Mouse (Mus musculus) midbrain, embryonic 12.5 days (tissue): ENCODE data around the gene Crtc2. TPM values are rescaled to one million over a fixed set of nuclear protein-coding genes. Genes with fewer than 3 reads are reported as not detected.

Source experiments
- ATAC-seq: fragments of 200-750 bp; cut with Nextera tagmentation; 2 replicates; pipeline ENCODE4 v1.8.0; 2017; ENCODE audit warnings: low read depth, moderate TSS enrichment, moderate library complexity; ENCODE audit not compliant: low FRiP score
- H3K27ac ChIP-seq: fragments of 300-500 bp; sonication (generic); replicated peaks from 2 replicates; pipeline ENCODE4 v1.5.1; 2016; ENCODE audit warnings: mild to moderate bottlenecking
- H3K27me3 ChIP-seq: fragments of 300-500 bp; sonication (generic); 2 replicates; pipeline ENCODE4 v1.6.1; 2016; ENCODE audit warnings: mild to moderate bottlenecking
- H3K36me3 ChIP-seq: fragments of 300-500 bp; sonication (generic); 2 replicates; pipeline ENCODE4 v1.6.1; 2016
- H3K4me1 ChIP-seq: fragments of 300-500 bp; sonication (generic); 2 replicates; pipeline ENCODE4 v1.6.1; 2016
- H3K4me2 ChIP-seq: fragments of 300-500 bp; sonication (generic); replicated peaks from 2 replicates; pipeline ENCODE4 v1.6.1; 2016; ENCODE audit warnings: mild to moderate bottlenecking, moderate library complexity
- H3K4me3 ChIP-seq: fragments of 300-500 bp; sonication (generic); 2 replicates; pipeline ENCODE4 v1.5.1; 2016; ENCODE audit warnings: mild to moderate bottlenecking
- H3K9ac ChIP-seq: fragments of 300-500 bp; sonication (generic); replicated peaks from 2 replicates; pipeline ENCODE4 v1.6.1; 2016; ENCODE audit warnings: mild to moderate bottlenecking, moderate library complexity
- H3K9me3 ChIP-seq: fragments of 300-500 bp; sonication (generic); 2 replicates; pipeline ENCODE4 v1.6.1; 2016; ENCODE audit warnings: mild to moderate bottlenecking
- WGBS: fragments of 180-500 bp; shearing (Covaris S2); methylation state at CpG from one replicate; pipeline ENCODE4 v1.1.7; 2016; 5-methylcytosine and 5-hydroxymethylcytosine counted together
- microRNA-seq: library from miRNA; unstranded; fragments of <30 nt; microRNA quantifications from one replicate; pipeline ENCODE4, GENCODE M21; 2017
- polyA plus RNA-seq: library from polyadenylated mRNA; unstranded; fragments of >200 nt; fragmentation: Nextera tagmentation; extraction: Ambion mirVana; gene quantifications from 2 replicates; pipeline ENCODE4 v1.2.1, GENCODE M21; 2016

Gene Crtc2
- polyA plus RNA-seq, 1 experiment from 2014 or later, result 21.5 TPM

GRCm38 (mm10) chr3:90293352-90294063 is 39.5 kb downstream of the Crtc2 start:
- H3K9ac ChIP-seq, result peak overlapping the region; percentile 93
- no peaks in the 10 kb centered on the region for H3K36me3 ChIP-seq
- ATAC-seq, result peak; percentile 55
- H3K4me1 ChIP-seq, result peaks cover 12% of the 10 kb centered on the region
- H3K4me3 ChIP-seq, result peak overlapping the region; percentile 91
- WGBS, result 1% methylated on average over 26 of the region's 68 CpGs
- no peaks in the 10 kb centered on the region for H3K9me3 ChIP-seq
- peak overlapping the region; percentile 98 for H3K27ac ChIP-seq
- peak overlapping the region; percentile 92 for H3K4me2 ChIP-seq
- no peaks in the 10 kb centered on the region for H3K27me3 ChIP-seq

GRCm38 (mm10) chr3:90294064-90294440 is 40.1 kb downstream of the Crtc2 start:
- Histone ChIP-seq H3K9me3 (no peaks in the 10 kb centered on the region), H3K27me3 (no peaks in the 10 kb centered on the region), H3K36me3 (no peaks in the 10 kb centered on the region), H3K9ac (peak overlapping the region; percentile 93), H3K27ac (peak overlapping the region; percentile 98), H3K4me1 (peaks cover 12% of the 10 kb centered on the region), H3K4me3 (peak overlapping the region; percentile 91), H3K4me2 (peak overlapping the region; percentile 92)
- 3% methylated on average over 11 of the region's 11 CpGs for WGBS
- ATAC-seq, result no peak

- H3K4me2 ChIP-seq, result peak overlapping the region; percentile 92
- H3K27ac ChIP-seq, result no peak overlapping the region
- no peaks in the 10 kb centered on the region for H3K9me3 ChIP-seq
- no peak for ATAC-seq
- peaks cover 12% of the 10 kb centered on the region for H3K4me1 ChIP-seq
- WGBS, result 78% methylated on average over 2 of the region's 2 CpGs
- H3K27me3 ChIP-seq, result no peaks in the 10 kb centered on the region
- H3K4me3 ChIP-seq, result peak overlapping the region; percentile 91
- peak overlapping the region; percentile 93 for H3K9ac ChIP-seq
- H3K36me3 ChIP-seq, result no peaks in the 10 kb centered on the region
These were observed 40.7 kb downstream of the Crtc2 start for GRCm38 (mm10) chr3:90294651-90295050.

- H3K4me2 ChIP-seq, result no peak overlapping the region
- no peak overlapping the region for H3K9ac ChIP-seq
- H3K9me3 ChIP-seq, result no peaks in the 10 kb centered on the region
- no peak overlapping the region for H3K27ac ChIP-seq
- WGBS, result 83% methylated on average over 3 of the region's 3 CpGs
- no peak overlapping the region for H3K4me3 ChIP-seq
- ATAC-seq, result no peak
- no peaks in the 10 kb centered on the region for H3K36me3 ChIP-seq
- no peaks in the 10 kb centered on the region for H3K27me3 ChIP-seq
- no peaks in the 10 kb centered on the region for H3K4me1 ChIP-seq
These were observed 51.8 kb downstream of the Crtc2 start for GRCm38 (mm10) chr3:90305801-90306200.

- Histone ChIP-seq H3K27ac (no peak overlapping the region), H3K4me3 (no peak overlapping the region), H3K27me3 (no peaks in the 10 kb centered on the region), H3K4me2 (no peak overlapping the region), H3K36me3 (no peaks in the 10 kb centered on the region), H3K9me3 (no peaks in the 10 kb centered on the region), H3K4me1 (no peaks in the 10 kb centered on the region), H3K9ac (no peak overlapping the region)
- no peak for ATAC-seq
These were observed 55.6 kb downstream of the Crtc2 start for GRCm38 (mm10) chr3:90309589-90309988.

GRCm38 (mm10) chr3:90313367-90313766 is 59.4 kb downstream of the Crtc2 start:
- H3K4me2 ChIP-seq, result no peak overlapping the region
- ATAC-seq, result no peak
- H3K9me3 ChIP-seq, result no peaks in the 10 kb centered on the region
- no peak overlapping the region for H3K27ac ChIP-seq
- H3K4me1 ChIP-seq, result no peaks in the 10 kb centered on the region
- no peaks in the 10 kb centered on the region for H3K36me3 ChIP-seq
- no peaks in the 10 kb centered on the region for H3K27me3 ChIP-seq
- H3K9ac ChIP-seq, result no peak overlapping the region
- H3K4me3 ChIP-seq, result no peak overlapping the region

Small RNAs within 50 kb of the gene (microRNA-seq; reads per million reads assigned to microRNA genes)
- not detected for gene Mir7012

Other genes with a start within 250 kb of the Crtc2 start
- gene 4933434E20Rik, start 202.5 kb upstream of the Crtc2 start, polyA plus RNA-seq, result 185 and 204 TPM in 2 replicates
- gene Ubap2l, start 201.5 kb upstream of the Crtc2 start, polyA plus RNA-seq, result 207 and 222 TPM in 2 replicates
- gene Tpm3, start 181.5 kb upstream of the Crtc2 start, polyA plus RNA-seq, result 454 and 459 TPM in 2 replicates
- 0.54 and 0.57 TPM in 2 replicates for gene Nup210l, start 150.0 kb upstream of the Crtc2 start, polyA plus RNA-seq
- 962 and 971 TPM in 2 replicates for gene Rps27, start 40.5 kb upstream of the Crtc2 start, polyA plus RNA-seq
- gene Rab13, start 40.5 kb upstream of the Crtc2 start, polyA plus RNA-seq, result 21.3 and 24.2 TPM in 2 replicates
- gene Jtb, start 22.6 kb upstream of the Crtc2 start, polyA plus RNA-seq, result 96.1 and 97.8 TPM in 2 replicates
- 3.8 and 3.9 TPM in 2 replicates for gene Creb3l4, start 10.7 kb upstream of the Crtc2 start, polyA plus RNA-seq
- gene Slc39a1, start 6.0 kb upstream of the Crtc2 start, polyA plus RNA-seq, result 50.5 and 55.1 TPM in 2 replicates
- 6.6 and 6.9 TPM in 2 replicates for gene Dennd4b, start 11.0 kb downstream of the Crtc2 start, polyA plus RNA-seq
- 15.5 and 15.9 TPM in 2 replicates for gene Gatad2b, start 39.0 kb downstream of the Crtc2 start, polyA plus RNA-seq
- 15.8 and 22.0 TPM in 2 replicates for gene Slc27a3, start 135.8 kb downstream of the Crtc2 start, polyA plus RNA-seq
- 42.4 and 44.3 TPM in 2 replicates for gene Ints3, start 179.5 kb downstream of the Crtc2 start, polyA plus RNA-seq
- gene Npr1, start 211.7 kb downstream of the Crtc2 start, polyA plus RNA-seq, result 2.5 and 2.6 TPM in 2 replicates
- gene Ilf2, start 222.0 kb downstream of the Crtc2 start, polyA plus RNA-seq, result 319 and 328 TPM in 2 replicates
- 78.4 and 79.8 TPM in 2 replicates for gene Snapin, start 236.9 kb downstream of the Crtc2 start, polyA plus RNA-seq